Mouse (Mus musculus): ENCODE measurements around the gene Galntl6.

Gene Galntl6

GRCm38 (mm10) chr8:57962286-57963110 lies 949.9 kb downstream of the Galntl6 start:
- DNase-seq (ENCODE audit: low read depth): no peak

- DNase-seq (ENCODE audit: low read depth): no peak
Observed at GRCm38 (mm10) chr8:57959136-57959535, 953.3 kb downstream of the Galntl6 start.

GRCm38 (mm10) chr8:57958121-57958901 lies 954.1 kb downstream of the Galntl6 start:
- DNase-seq (ENCODE audit: low read depth): no peak

- DNase-seq (ENCODE audit: low read depth): no peak
Observed at GRCm38 (mm10) chr8:57955501-57955900, 956.9 kb downstream of the Galntl6 start.

- no peak for DNase-seq (ENCODE audit: low read depth)
Observed at GRCm38 (mm10) chr8:57941113-57941512, 971.3 kb downstream of the Galntl6 start.

GRCm38 (mm10) chr8:57939856-57940420 lies 972.5 kb downstream of the Galntl6 start:
- DNase-seq (ENCODE audit: low read depth): no peak

GRCm38 (mm10) chr8:57939177-57939855 lies 973.1 kb downstream of the Galntl6 start:
- peak; percentile 4 for DNase-seq (ENCODE audit: low read depth)

- DNase-seq (ENCODE audit: low read depth): no peak
Observed at GRCm38 (mm10) chr8:57927074-57927473, 985.4 kb downstream of the Galntl6 start.

GRCm38 (mm10) chr8:57923556-57923955 lies 988.9 kb downstream of the Galntl6 start:
- no peak for DNase-seq (ENCODE audit: low read depth)

GRCm38 (mm10) chr8:57923130-57923529 lies 989.3 kb downstream of the Galntl6 start:
- no peak for DNase-seq (ENCODE audit: low read depth)

GRCm38 (mm10) chr8:57922214-57923070 lies 990.0 kb downstream of the Galntl6 start:
- no peak for DNase-seq (ENCODE audit: low read depth)

- DNase-seq (ENCODE audit: low read depth): no peak
Observed at GRCm38 (mm10) chr8:57920326-57920903, 992.0 kb downstream of the Galntl6 start.

GRCm38 (mm10) chr8:57918720-57919640 lies 993.5 kb downstream of the Galntl6 start:
- DNase-seq (ENCODE audit: low read depth): no peak

GRCm38 (mm10) chr8:57893360-57893759 lies 1019.1 kb downstream of the Galntl6 start:
- DNase-seq (ENCODE audit: low read depth): no peak

- no peak for DNase-seq (ENCODE audit: low read depth)
Observed at GRCm38 (mm10) chr8:57892115-57892514, 1020.3 kb downstream of the Galntl6 start.

- no peak for DNase-seq (ENCODE audit: low read depth)
Observed at GRCm38 (mm10) chr8:57890159-57890558, 1022.3 kb downstream of the Galntl6 start.

GRCm38 (mm10) chr8:57888831-57889230 lies 1023.6 kb downstream of the Galntl6 start:
- DNase-seq (ENCODE audit: low read depth): no peak

GRCm38 (mm10) chr8:57879452-57879851 lies 1033.0 kb downstream of the Galntl6 start:
- DNase-seq (ENCODE audit: low read depth): no peak

GRCm38 (mm10) chr8:57849074-57849473 lies 1063.4 kb downstream of the Galntl6 start:
- DNase-seq (ENCODE audit: low read depth): no peak

- DNase-seq (ENCODE audit: low read depth): no peak
Observed at GRCm38 (mm10) chr8:57843461-57843860, 1069.0 kb downstream of the Galntl6 start.
